Mouse (Mus musculus): Measurements from ENCODE around the gene Dlx5. TPM values are rescaled to one million over a fixed set of nuclear protein-coding genes. Genes with fewer than 3 reads are reported as not detected.
A peak's percentile ranks its signal among the peaks of the same experiment; 100 is the strongest.

Gene Dlx5
- polyA plus RNA-seq, 1 experiment from 2014 or later: 9.7 TPM

DNA sequence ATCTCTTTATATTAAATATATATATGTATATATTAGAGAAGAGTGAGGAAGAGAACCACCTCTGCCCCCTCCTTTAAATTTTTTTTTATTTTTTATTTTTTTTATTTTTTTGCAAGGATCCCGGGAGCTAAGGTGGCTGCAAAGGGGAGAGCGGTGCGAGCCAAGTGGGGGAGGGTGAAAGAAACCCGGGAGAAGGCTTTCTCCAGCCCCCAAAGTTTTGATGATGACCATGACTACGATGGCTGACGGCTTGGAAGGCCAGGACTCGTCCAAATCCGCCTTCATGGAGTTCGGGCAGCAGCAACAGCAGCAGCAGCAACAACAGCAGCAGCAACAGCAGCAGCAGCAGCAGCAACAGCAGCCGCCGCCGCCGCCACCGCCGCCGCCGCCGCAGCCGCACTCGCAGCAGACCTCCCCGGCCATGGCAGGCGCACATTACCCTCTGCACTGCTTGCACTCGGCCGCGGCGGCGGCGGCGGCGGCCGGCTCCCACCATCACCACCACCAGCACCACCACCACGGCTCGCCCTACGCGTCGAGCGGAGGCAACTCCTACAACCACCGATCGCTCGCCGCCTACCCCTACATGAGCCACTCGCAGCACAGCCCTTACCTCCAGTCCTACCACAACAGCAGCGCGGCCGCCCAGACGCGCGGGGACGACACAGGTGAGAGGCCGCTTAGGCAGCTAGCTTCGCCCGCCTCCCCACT, 18.6 kb downstream of the Dlx5 start, which contains the start of gene Dlx6:
Gene Dlx6 (plus strand): TSS at position 175 of the 711 bp plus-strand sequence.
- H3K9ac ChIP-seq (ENCODE audit: low read depth, low read length): peak within 1 kb of the TSS; percentile 51
- H3K9me3 ChIP-seq (replicated peaks; ENCODE audit: control insufficient read depth, low read length, poor library complexity, severe bottlenecking): no peaks in the 10 kb centered on the region
- H3K4me1 ChIP-seq (ENCODE audit: control insufficient read depth, insufficient read depth, low read length): peaks cover 9% of the 10 kb centered on the region; the same call in 1 of the 2 replicates
- peak within 1 kb of the TSS; percentile 54 for H3K4me2 ChIP-seq (ENCODE audit: low read length)
- under 1% methylated on average over 32 of the region's 52 CpGs for WGBS
- peak within 1 kb of the TSS; percentile 40 for H3K4me3 ChIP-seq (ENCODE audit: low read depth, low read length)
- H3K27ac ChIP-seq (ENCODE audit: low read length): peak within 1 kb of the TSS; percentile 71
- no peaks in the 10 kb centered on the region for H3K36me3 ChIP-seq (ENCODE audit: control insufficient read depth, insufficient read depth, low read length)
- ATAC-seq: peak; percentile 82
- H3K27me3 ChIP-seq (ENCODE audit: control insufficient read depth, insufficient read depth, low read depth, low read length): peaks cover 40% of the 10 kb centered on the region

DNA sequence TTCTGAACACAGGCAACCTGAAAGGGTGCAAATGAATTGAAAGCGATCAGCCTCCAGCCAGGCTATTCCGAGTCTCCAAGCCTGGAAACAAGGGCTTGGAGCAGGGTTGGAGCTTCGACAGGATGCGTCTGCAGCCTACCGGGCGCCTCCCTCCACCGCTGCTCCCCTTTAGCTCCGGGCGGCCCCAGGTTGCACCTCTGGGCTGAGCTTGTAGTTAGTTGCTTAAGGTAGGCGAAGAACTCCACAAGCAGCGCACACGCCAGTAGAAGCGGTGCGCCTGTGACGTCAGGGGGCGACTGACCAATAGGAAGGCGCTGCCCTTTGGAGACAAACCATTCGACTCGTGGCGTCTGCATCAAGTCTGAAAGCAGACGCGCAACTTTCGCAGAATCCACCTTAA, 19.3 kb downstream of the Dlx5 start:
- whole genome bisulfite sequencing: under 1% methylated on average over 22 of the region's 23 CpGs
- Histone ChIP-seq H3K9ac (ENCODE audit: low read depth, low read length) (no peak overlapping the region), H3K4me1 (ENCODE audit: control insufficient read depth, insufficient read depth, low read length) (peaks cover 9% of the 10 kb centered on the region; the same call in 1 of the 2 replicates), H3K36me3 (ENCODE audit: control insufficient read depth, insufficient read depth, low read length) (no peaks in the 10 kb centered on the region), H3K9me3 (replicated peaks; ENCODE audit: control insufficient read depth, low read length, poor library complexity, severe bottlenecking) (no peaks in the 10 kb centered on the region), H3K4me3 (ENCODE audit: low read depth, low read length) (peak overlapping the region; percentile 40), H3K4me2 (ENCODE audit: low read length) (peak overlapping the region; percentile 54), H3K27ac (ENCODE audit: low read length) (no peak overlapping the region), H3K27me3 (ENCODE audit: control insufficient read depth, insufficient read depth, low read depth, low read length) (peaks cover 46% of the 10 kb centered on the region)
- peak; percentile 71 for ATAC-seq

DNA sequence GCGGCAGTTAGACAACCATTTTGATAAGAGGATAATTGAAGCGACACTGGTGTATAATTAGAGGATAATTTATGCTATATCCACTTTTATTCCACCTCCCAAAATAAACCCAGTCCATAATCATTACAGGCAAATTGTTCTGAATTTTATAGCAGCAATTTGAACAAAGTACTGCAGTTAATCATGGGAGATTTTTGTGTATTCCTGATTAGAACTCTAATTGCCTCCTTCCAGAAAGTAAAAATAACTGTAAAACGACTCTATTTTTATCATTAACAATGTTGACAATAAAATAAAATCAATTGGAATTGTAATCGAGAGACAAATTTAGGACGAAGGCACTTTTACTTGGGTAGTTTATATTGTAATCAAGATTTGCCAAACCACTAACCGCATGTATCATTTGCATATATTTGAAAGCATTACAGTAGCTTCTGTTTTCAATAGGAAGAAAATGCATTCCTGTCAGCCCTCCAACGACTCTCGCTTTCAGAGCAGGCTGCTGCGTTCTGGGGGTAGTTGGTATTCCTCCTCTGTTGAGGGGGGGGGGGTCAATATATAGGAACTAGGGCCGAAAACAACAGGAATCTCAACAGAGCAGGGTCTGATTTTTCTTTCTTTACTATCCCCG, 20.0 kb downstream of the Dlx5 start:
- no peak for ATAC-seq
- Histone ChIP-seq H3K9me3 (replicated peaks; ENCODE audit: control insufficient read depth, low read length, poor library complexity, severe bottlenecking) (no peaks in the 10 kb centered on the region), H3K4me2 (ENCODE audit: low read length) (no peak overlapping the region), H3K27me3 (ENCODE audit: control insufficient read depth, insufficient read depth, low read depth, low read length) (peaks cover 46% of the 10 kb centered on the region), H3K27ac (ENCODE audit: low read length) (no peak overlapping the region), H3K4me3 (ENCODE audit: low read depth, low read length) (peak overlapping the region; percentile 40; the same call in 1 of the 2 replicates), H3K9ac (ENCODE audit: low read depth, low read length) (no peak overlapping the region), H3K36me3 (ENCODE audit: control insufficient read depth, insufficient read depth, low read length) (no peaks in the 10 kb centered on the region), H3K4me1 (ENCODE audit: control insufficient read depth, insufficient read depth, low read length) (peaks cover 9% of the 10 kb centered on the region; the same call in 1 of the 2 replicates)
- 3% methylated on average over 11 of the region's 11 CpGs for WGBS

DNA sequence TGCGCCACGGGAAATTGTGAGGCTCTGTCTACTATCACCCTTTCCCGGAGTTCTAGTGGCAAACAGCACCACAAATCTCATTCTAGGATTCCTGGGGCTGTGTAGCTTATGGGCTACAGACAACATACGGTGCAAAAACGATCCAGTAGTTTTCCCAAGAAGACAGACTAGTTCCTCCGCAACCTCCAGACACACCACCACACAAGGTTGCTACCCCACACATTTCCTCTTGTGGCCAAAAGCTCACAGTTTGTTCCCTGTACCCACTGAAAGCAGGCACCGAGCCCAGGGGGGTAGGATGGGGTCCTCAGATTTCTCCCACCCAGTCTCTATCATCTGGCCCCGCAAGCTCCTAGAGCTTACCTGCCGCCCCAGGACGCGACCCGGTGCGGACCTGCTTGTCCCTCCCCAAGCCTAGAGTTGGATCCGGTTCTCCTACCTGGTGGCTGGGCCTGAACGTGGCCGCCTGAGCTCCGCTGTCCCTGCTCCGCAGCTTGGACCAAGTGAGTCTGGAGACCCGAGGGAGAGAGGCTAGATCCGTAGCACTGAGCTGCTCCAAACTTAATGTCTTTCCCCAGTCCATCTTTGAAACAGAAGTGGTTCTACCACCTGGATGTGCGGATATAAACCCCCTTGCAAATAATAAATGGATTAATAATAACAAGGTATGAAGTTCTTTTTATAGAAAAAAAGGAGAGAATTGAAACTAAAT, 20.6 kb downstream of the Dlx5 start:
- Histone ChIP-seq H3K4me1 (ENCODE audit: control insufficient read depth, insufficient read depth, low read length) (peaks cover 9% of the 10 kb centered on the region; the same call in 1 of the 2 replicates), H3K4me3 (ENCODE audit: low read depth, low read length) (peak overlapping the region; percentile 23), H3K9me3 (replicated peaks; ENCODE audit: control insufficient read depth, low read length, poor library complexity, severe bottlenecking) (no peaks in the 10 kb centered on the region), H3K36me3 (ENCODE audit: control insufficient read depth, insufficient read depth, low read length) (no peaks in the 10 kb centered on the region), H3K27me3 (ENCODE audit: control insufficient read depth, insufficient read depth, low read depth, low read length) (peaks cover 45% of the 10 kb centered on the region), H3K27ac (ENCODE audit: low read length) (peak overlapping the region; percentile 70; the same call in 1 of the 2 replicates), H3K9ac (ENCODE audit: low read depth, low read length) (no peak overlapping the region), H3K4me2 (ENCODE audit: low read length) (0 out of 2 replicates have a peak overlapping the region, but pooled peaks have one; percentile 17)
- under 1% methylated on average over 21 of the region's 21 CpGs for WGBS
- no peak for ATAC-seq

DNA sequence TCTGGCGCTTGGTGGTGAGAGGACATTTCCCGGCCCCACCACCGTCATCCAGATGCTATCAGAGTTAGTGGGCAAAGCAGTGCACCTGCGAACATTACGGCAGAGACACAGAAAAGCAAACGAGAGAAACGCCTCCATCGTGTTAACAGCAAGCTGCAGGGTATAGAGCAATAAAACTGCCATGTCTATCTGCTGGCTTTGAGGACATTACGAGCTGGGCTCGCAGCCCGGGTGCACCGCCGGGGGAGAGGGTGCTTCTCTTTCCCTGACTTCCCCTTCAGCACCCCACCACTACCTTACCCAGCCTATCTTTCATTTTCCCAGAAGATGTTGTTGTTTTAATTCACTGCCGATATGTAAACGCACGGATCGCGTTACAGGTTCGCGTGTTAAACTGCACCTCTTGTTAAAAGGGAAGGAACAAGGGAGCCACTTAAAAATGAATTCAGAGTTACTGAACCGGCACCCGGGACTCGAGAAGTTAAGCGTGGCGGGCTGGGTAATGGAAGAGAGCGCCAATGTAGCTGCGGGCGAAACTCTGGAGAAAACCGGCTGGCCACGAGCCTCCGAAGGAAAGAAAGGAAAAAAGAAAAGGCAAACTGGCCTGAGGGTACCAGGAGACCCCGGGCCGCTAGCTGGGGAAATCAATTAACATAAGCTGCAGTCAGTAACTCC, 21.3 kb downstream of the Dlx5 start:
- peak overlapping the region; percentile 20 for H3K4me2 ChIP-seq (ENCODE audit: low read length)
- no peaks in the 10 kb centered on the region for H3K36me3 ChIP-seq (ENCODE audit: control insufficient read depth, insufficient read depth, low read length)
- H3K4me1 ChIP-seq (ENCODE audit: control insufficient read depth, insufficient read depth, low read length): peaks cover 9% of the 10 kb centered on the region; the same call in 1 of the 2 replicates
- no peak for ATAC-seq
- WGBS: under 1% methylated on average over 33 of the region's 33 CpGs
- H3K9me3 ChIP-seq (replicated peaks; ENCODE audit: control insufficient read depth, low read length, poor library complexity, severe bottlenecking): no peaks in the 10 kb centered on the region
- peaks cover 43% of the 10 kb centered on the region for H3K27me3 ChIP-seq (ENCODE audit: control insufficient read depth, insufficient read depth, low read depth, low read length)
- H3K4me3 ChIP-seq (ENCODE audit: low read depth, low read length): peak overlapping the region; percentile 23
- peak overlapping the region; percentile 70 for H3K27ac ChIP-seq (ENCODE audit: low read length)
- H3K9ac ChIP-seq (ENCODE audit: low read depth, low read length): 0 out of 2 replicates have a peak overlapping the region, but pooled peaks have one; percentile 18

DNA sequence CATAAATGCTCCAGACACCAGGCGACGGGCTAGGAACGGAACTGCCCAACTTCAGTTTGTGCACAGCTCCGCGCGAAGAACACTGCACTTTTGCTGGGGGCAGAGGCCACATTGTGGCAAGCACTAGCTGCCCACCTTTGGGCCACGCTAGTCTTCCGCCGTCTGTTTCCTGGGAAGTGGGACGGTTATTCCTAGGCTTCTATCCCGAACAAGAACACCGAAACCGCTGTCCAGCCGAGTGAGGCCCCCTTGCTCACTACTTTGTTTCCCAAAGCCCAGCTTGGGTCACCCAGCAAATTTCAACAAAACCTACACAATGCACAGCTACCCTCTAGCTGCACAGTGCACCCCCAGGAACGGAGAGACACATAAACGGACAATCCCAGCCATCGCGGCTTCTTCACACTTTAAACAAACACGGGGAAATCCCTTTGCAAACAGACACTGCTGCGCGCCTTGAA, 21.9 kb downstream of the Dlx5 start:
- Histone ChIP-seq H3K36me3 (ENCODE audit: control insufficient read depth, insufficient read depth, low read length) (no peaks in the 10 kb centered on the region), H3K4me2 (ENCODE audit: low read length) (peak overlapping the region; percentile 21), H3K4me1 (ENCODE audit: control insufficient read depth, insufficient read depth, low read length) (peaks cover 9% of the 10 kb centered on the region; the same call in 1 of the 2 replicates), H3K27me3 (ENCODE audit: control insufficient read depth, insufficient read depth, low read depth, low read length) (peaks cover 43% of the 10 kb centered on the region), H3K4me3 (ENCODE audit: low read depth, low read length) (peak overlapping the region; percentile 23), H3K9ac (ENCODE audit: low read depth, low read length) (0 out of 2 replicates have a peak overlapping the region, but pooled peaks have one; percentile 24), H3K9me3 (replicated peaks; ENCODE audit: control insufficient read depth, low read length, poor library complexity, severe bottlenecking) (no peaks in the 10 kb centered on the region), H3K27ac (ENCODE audit: low read length) (peak overlapping the region; percentile 70)
- no peak for ATAC-seq
- WGBS: under 1% methylated on average over 21 of the region's 21 CpGs

DNA sequence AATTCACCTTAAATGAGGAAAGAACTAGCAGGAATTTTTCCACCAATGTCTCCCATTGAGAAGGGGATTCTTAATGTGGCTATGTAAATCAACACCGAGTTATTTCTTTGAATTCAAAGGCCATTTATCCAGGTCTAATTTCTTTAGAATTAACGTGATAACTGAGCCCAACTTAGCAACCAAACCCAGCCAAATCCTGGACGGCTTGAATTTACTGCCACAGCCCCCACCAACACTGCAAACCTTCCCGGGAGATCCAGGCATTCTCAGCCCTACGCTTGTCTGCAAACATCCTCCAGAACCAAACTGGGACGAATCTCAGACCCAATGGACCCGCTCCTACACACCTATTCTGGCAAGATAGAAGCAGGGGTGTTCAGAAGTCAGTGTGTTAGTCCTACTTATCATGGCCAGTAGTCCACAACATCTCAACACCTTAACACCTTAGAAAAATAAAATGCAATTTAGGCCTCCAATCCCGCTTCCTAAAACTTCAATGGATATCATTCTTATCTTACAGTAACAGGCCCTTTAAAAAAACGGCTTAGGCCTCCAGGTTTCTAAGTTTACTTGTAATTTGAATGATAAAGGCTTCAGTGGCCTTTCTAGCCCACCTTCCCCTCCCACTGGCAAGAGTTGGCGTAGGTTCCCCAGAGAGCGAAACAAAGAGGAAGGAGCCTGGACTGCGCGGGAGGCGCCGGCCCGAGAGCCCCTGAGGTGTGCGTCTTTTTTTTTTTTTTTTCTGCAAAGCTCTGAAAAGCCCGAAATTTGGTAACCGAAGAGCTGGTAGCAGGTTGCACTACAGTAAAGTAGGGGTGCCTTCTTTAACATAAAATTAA, 22.6 kb downstream of the Dlx5 start:
- peak overlapping the region; percentile 23 for H3K4me3 ChIP-seq (ENCODE audit: low read depth, low read length)
- H3K9ac ChIP-seq (ENCODE audit: low read depth, low read length): no peak overlapping the region
- H3K4me2 ChIP-seq (ENCODE audit: low read length): peak overlapping the region; percentile 21; the same call in 1 of the 2 replicates
- peak overlapping the region; percentile 70 for H3K27ac ChIP-seq (ENCODE audit: low read length)
- peaks cover 9% of the 10 kb centered on the region; the same call in 1 of the 2 replicates for H3K4me1 ChIP-seq (ENCODE audit: control insufficient read depth, insufficient read depth, low read length)
- H3K36me3 ChIP-seq (ENCODE audit: control insufficient read depth, insufficient read depth, low read length): no peaks in the 10 kb centered on the region
- H3K27me3 ChIP-seq (ENCODE audit: control insufficient read depth, insufficient read depth, low read depth, low read length): peaks cover 48% of the 10 kb centered on the region
- WGBS: under 1% methylated on average over 19 of the region's 19 CpGs
- ATAC-seq: no peak
- no peaks in the 10 kb centered on the region for H3K9me3 ChIP-seq (replicated peaks; ENCODE audit: control insufficient read depth, low read length, poor library complexity, severe bottlenecking)
